Mouse (Mus musculus) kidney, postnatal 0 days (tissue): ENCODE results near the gene Rab19. TPM values are rescaled to one million over a fixed set of nuclear protein-coding genes. Genes with fewer than 3 reads are reported as not detected.
"Not testable (repeated sequence)": the region's sequence is repeated elsewhere in the genome, so short reads cannot be mapped to it uniquely, and the experiment has no call there.

ENCODE experiments used
- ATAC-seq: fragments of 200-750 bp; cut with Nextera tagmentation; replicated peaks from 2 replicates; pipeline ENCODE4 v1.8.0; 2017; ENCODE audit warnings: low read depth, moderate number of reproducible peaks, moderate TSS enrichment, moderate library complexity; ENCODE audit not compliant: low FRiP score
- DNase-seq: peaks from one replicate; pipeline ENCODE4 v3.0.0-alpha.2; 2016; ENCODE audit warnings: low spot score
- H3K27ac ChIP-seq: fragments of 300-500 bp; sonication (generic); 2 replicates; pipeline ENCODE4 v1.5.1; 2014; ENCODE audit warnings: mild to moderate bottlenecking
- H3K27me3 ChIP-seq: fragments of 300-500 bp; sonication (generic); 2 replicates; pipeline ENCODE4 v1.6.1; 2014; ENCODE audit warnings: low read length, mixed read lengths; ENCODE audit not compliant: insufficient read depth
- H3K36me3 ChIP-seq: fragments of 300-500 bp; sonication (generic); 2 replicates; pipeline ENCODE4 v1.6.1; 2014; ENCODE audit warnings: low read length, mixed read lengths; ENCODE audit not compliant: insufficient read depth
- H3K4me1 ChIP-seq: fragments of 300-500 bp; sonication (generic); replicated peaks from 2 replicates; pipeline ENCODE4 v1.6.1; 2014; ENCODE audit warnings: antibody characterized with exemption, low read length, mixed read lengths; ENCODE audit not compliant: insufficient read depth
- H3K4me2 ChIP-seq: fragments of 300-500 bp; sonication (generic); 2 replicates; pipeline ENCODE4 v1.6.1; 2014; ENCODE audit warnings: mild to moderate bottlenecking, low read length, moderate library complexity, mixed read lengths
- H3K4me3 ChIP-seq: fragments of 300-500 bp; sonication (generic); replicated peaks from 2 replicates; pipeline ENCODE4 v1.5.1; 2014; ENCODE audit warnings: low read depth, low read length
- H3K9ac ChIP-seq: fragments of 300-500 bp; sonication (generic); 2 replicates; pipeline ENCODE4 v1.6.1; 2014; ENCODE audit warnings: low read depth, low read length
- H3K9me3 ChIP-seq: fragments of 300-500 bp; sonication (generic); replicated peaks from 2 replicates; pipeline ENCODE4 v1.6.1; 2016; ENCODE audit warnings: low read length, inconsistent platforms, mixed read lengths
- CTCF ChIP-seq: IDR thresholded peaks from 2 replicates; pipeline ENCODE4 v1.5.1; 2016; ENCODE audit warnings: antibody characterized with exemption, low read depth, mild to moderate bottlenecking, moderate library complexity
- whole genome bisulfite sequencing: fragments of 180-500 bp; shearing (Covaris S2); extraction: QIAGEN DNeasy Blood & Tissue Kit; methylation state at CpG from one replicate; pipeline ENCODE4 v1.1.7; 2014; 5-methylcytosine and 5-hydroxymethylcytosine counted together
- polyA plus RNA-seq: library from polyadenylated mRNA; unstranded; fragments of >200 nt; fragmentation: Nextera tagmentation; extraction: Ambion mirVana; gene quantifications from 2 replicates; pipeline ENCODE4 v1.2.1, GENCODE M21; 2015

Rab19 gene
- polyA plus RNA-seq, 1 experiment from 2014 or later, result 4.2 TPM

DNA sequence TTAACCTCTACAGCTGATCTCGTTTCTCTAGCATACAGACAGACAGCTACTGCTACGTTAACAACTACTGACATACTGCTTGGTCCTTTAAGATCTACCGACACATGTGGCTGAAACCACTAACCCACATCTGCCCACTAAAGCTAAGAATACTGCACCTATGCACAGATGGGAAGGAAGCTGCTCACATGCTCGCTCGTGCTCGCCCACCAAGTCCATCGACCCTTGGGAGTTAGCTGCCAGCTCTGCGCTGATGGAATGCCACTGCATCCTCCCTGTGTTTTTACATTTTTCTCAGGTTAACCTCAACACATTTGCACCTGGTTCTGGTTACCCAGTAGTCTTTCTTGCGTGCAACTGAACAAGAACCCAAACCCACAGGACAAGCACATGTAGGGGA, 17.4 kb downstream of the Rab19 start:
- H3K9ac ChIP-seq, result no peak overlapping the region
- ATAC-seq (no peak), DNase-seq (no peak)
- no peaks in the 10 kb centered on the region for H3K27me3 ChIP-seq
- no peaks in the 10 kb centered on the region for H3K4me1 ChIP-seq
- H3K27ac ChIP-seq, result no peak overlapping the region
- 82% methylated on average over 9 of the region's 9 CpGs for WGBS
- no peak overlapping the region for H3K4me3 ChIP-seq
- no peak for TF ChIP-seq CTCF
- H3K4me2 ChIP-seq, result no peak overlapping the region
- no peaks in the 10 kb centered on the region for H3K9me3 ChIP-seq
- peaks cover 7% of the 10 kb centered on the region; the same call in 1 of the 2 replicates for H3K36me3 ChIP-seq

- Histone ChIP-seq H3K36me3 (peaks cover 14% of the 10 kb centered on the region), H3K4me2 (no peak overlapping the region)
- peak; percentile 68 for DNase-seq
Observed at GRCm38 (mm10) chr6:39400343-39400742, 19.4 kb downstream of the Rab19 start.

DNA sequence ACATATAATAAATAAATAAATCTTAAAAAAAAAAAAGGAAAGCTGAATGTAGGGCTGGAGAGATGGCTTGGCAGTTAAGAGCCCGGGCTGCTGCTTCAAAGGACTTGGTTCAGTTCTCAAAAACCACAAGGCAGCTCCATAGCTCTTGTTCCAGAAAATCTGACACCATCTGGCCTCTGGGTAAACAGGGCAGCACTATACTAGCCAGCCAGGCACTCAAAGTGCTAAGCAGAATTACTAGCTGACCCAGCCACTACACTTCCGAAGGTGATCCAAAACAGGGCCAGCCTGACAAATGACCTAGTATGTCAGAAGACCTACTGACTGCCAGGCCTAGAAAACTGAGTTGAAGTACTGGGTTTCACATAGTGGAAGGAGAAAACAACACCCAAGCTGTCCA, 22.2 kb downstream of the Rab19 start:
- Histone ChIP-seq H3K4me2 (no peak overlapping the region), H3K27me3 (no peaks in the 10 kb centered on the region), H3K4me1 (no peaks in the 10 kb centered on the region), H3K4me3 (no peak overlapping the region), H3K9ac (no peak overlapping the region), H3K27ac (no peak overlapping the region), H3K36me3 (peaks cover 14% of the 10 kb centered on the region), H3K9me3 (no peaks in the 10 kb centered on the region)
- TF ChIP-seq CTCF, result no peak
- ATAC-seq (no peak), DNase-seq (no peak)
- WGBS, result 67% methylated on average over 2 of the region's 2 CpGs

More at GRCm38 (mm10) chr6:39400343-39400742, 19.4 kb downstream of the Rab19 start:
- no peak overlapping the region for H3K27ac ChIP-seq
- H3K4me1 ChIP-seq, result no peaks in the 10 kb centered on the region
- TF ChIP-seq CTCF, result peak; percentile 76
- H3K9ac ChIP-seq, result no peak overlapping the region
- H3K4me3 ChIP-seq, result no peak overlapping the region
- H3K9me3 ChIP-seq, result no peaks in the 10 kb centered on the region
- H3K27me3 ChIP-seq, result no peaks in the 10 kb centered on the region
- WGBS, result 70% methylated on average over 7 of the region's 7 CpGs
- ATAC-seq, result peak; percentile 76; the same call in 1 of the 2 replicates

DNA sequence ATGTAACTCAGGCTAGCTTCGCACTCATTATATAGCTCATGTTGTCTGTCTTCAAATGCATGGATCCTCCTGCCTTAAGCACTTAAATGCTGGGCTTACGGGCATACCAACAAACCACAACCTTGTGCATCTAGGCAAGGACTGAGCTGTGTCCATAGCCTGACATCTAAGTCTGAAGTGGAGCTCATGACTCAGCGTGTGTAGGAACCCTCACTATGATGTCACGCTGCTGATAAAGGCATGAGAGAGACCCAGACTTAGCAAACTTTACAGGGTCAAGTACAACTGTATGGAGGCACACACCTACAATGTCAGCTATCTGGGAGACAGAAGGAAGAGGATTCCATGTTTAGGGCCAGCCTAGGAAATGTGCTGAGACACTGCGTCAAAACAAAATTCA, 25.5 kb downstream of the Rab19 start:
- Histone ChIP-seq H3K9ac (no peak overlapping the region), H3K9me3 (no peaks in the 10 kb centered on the region), H3K4me3 (no peak overlapping the region), H3K27ac (no peak overlapping the region), H3K4me1 (no peaks in the 10 kb centered on the region), H3K27me3 (no peaks in the 10 kb centered on the region), H3K36me3 (peaks cover 9% of the 10 kb centered on the region; the same call in 1 of the 2 replicates), H3K4me2 (no peak overlapping the region)
- WGBS, result 93% methylated on average over 5 of the region's 5 CpGs
- DNase-seq, result no peak
- TF ChIP-seq CTCF, result no peak
- ATAC-seq, result no peak

DNA sequence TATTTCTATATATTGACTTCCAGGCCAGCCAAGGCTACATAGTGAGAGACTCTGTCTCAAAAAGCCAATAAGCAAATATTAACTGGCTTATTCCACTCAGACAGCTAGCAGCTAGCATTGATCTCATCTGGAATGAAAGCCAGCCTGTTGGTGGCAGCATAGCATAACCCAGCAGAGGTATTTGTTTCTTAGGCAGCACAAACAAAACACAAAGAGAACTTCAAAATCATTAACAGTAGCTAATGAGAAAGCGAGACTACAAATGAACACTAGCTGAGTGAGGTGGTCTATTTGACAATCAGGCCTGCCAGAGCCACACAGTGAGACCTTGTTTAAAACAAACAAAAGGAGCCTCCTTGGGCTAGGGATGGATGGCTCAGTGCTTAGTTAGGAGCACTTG, 33.1 kb downstream of the Rab19 start:
- no peaks in the 10 kb centered on the region for H3K4me1 ChIP-seq
- no peak for DNase-seq
- no peak overlapping the region for H3K9ac ChIP-seq
- H3K9me3 ChIP-seq, result no peaks in the 10 kb centered on the region
- WGBS, result 88% methylated on average over 1 of the region's 1 CpGs
- H3K27me3 ChIP-seq, result no peaks in the 10 kb centered on the region
- H3K27ac ChIP-seq, result no peak overlapping the region
- peak; percentile 50; the same call in 1 of the 2 replicates for TF ChIP-seq CTCF
- H3K4me3 ChIP-seq, result no peak overlapping the region
- ATAC-seq, result no peak
- no peak overlapping the region for H3K4me2 ChIP-seq
- H3K36me3 ChIP-seq, result no peaks in the 10 kb centered on the region

GRCm38 (mm10) chr6:39415762-39416161, 34.8 kb downstream of the Rab19 start:
- ATAC-seq (no peak), DNase-seq (peak; percentile 48)
- H3K9me3 ChIP-seq, result no peaks in the 10 kb centered on the region
- H3K4me3 ChIP-seq, result no peak overlapping the region
- peak; percentile 73 for TF ChIP-seq CTCF
- H3K27ac ChIP-seq, result no peak overlapping the region
- H3K4me2 ChIP-seq, result no peak overlapping the region
- 59% methylated on average over 3 of the region's 5 CpGs for WGBS
- H3K9ac ChIP-seq, result no peak overlapping the region
- H3K36me3 ChIP-seq, result no peaks in the 10 kb centered on the region
- H3K4me1 ChIP-seq, result no peaks in the 10 kb centered on the region
- H3K27me3 ChIP-seq, result no peaks in the 10 kb centered on the region

DNA sequence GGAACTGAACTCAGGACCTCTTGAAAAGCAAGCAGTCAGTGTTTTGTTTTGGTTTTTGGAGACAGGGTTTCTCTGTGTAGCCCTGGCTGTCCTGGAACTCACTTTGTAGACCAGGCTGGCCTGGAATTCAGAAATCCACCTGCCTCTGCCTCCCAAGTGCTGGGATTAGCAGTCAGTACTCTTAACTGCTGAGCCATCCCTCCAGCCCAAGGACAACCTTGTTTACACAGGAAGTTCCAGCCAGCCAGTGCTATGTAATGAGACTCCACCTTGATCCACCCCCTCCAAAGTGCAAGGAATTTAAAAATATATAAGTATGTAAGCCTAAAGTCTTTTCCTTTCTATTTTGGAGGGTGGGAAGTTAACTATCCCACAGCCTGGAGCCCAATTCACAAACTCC, 35.7 kb downstream of the Rab19 start:
- H3K9me3 ChIP-seq, ATAC-seq: not testable (repeated sequence)

More for the DNA sequence above, 35.7 kb downstream of the Rab19 start:
- H3K4me3 ChIP-seq, H3K9ac ChIP-seq, H3K4me1 ChIP-seq, H3K36me3 ChIP-seq, H3K27me3 ChIP-seq, H3K4me2 ChIP-seq, DNase-seq, H3K27ac ChIP-seq: not testable (repeated sequence)
